Mouse (Mus musculus) cerebellum, adult 11 months (tissue): ENCODE measurements around the gene Cela2a.
A peak's percentile ranks its signal among the peaks of the same experiment; 100 is the strongest.

ENCODE experiments used
- DNase-seq: peaks from one replicate; pipeline ENCODE4 v3.0.0; 2022

Cela2a gene

GRCm38 (mm10) chr4:141857422-141857930 lies 31.5 kb upstream of the Cela2a start:
- DNase-seq = peak; percentile 72

- DNase-seq = no peak
These were observed 27.5 kb upstream of the Cela2a start for GRCm38 (mm10) chr4:141853437-141853836.

GRCm38 (mm10) chr4:141845999-141846398 lies 20.0 kb upstream of the Cela2a start, which contains the start of gene Ctrc:
TSS of gene Ctrc (minus strand) at chr4:141846359.
- DNase-seq = no peak

GRCm38 (mm10) chr4:141834536-141835095 lies 8.7 kb upstream of the Cela2a start:
- no peak for DNase-seq

GRCm38 (mm10) chr4:141833911-141834310 lies 8.0 kb upstream of the Cela2a start:
- DNase-seq = no peak

GRCm38 (mm10) chr4:141831361-141831760 lies 5.4 kb upstream of the Cela2a start:
- no peak for DNase-seq

- DNase-seq = no peak
These were observed 4.4 kb upstream of the Cela2a start for GRCm38 (mm10) chr4:141830381-141830780.

- DNase-seq = no peak
These were observed 2.2 kb upstream of the Cela2a start for GRCm38 (mm10) chr4:141828177-141828576.

GRCm38 (mm10) chr4:141827401-141827800 lies 1.4 kb upstream of the Cela2a start:
- DNase-seq = no peak

- no peak for DNase-seq
These were observed 3.0 kb downstream of the Cela2a start for GRCm38 (mm10) chr4:141822979-141823378.

- DNase-seq = no peak
These were observed 3.9 kb downstream of the Cela2a start for GRCm38 (mm10) chr4:141822089-141822488.

- DNase-seq = no peak
These were observed 4.8 kb downstream of the Cela2a start for GRCm38 (mm10) chr4:141821178-141821577.

GRCm38 (mm10) chr4:141819316-141819715 lies 6.6 kb downstream of the Cela2a start:
- no peak for DNase-seq

- no peak for DNase-seq
These were observed 7.1 kb downstream of the Cela2a start for GRCm38 (mm10) chr4:141818861-141819260.

GRCm38 (mm10) chr4:141817706-141818105 lies 8.3 kb downstream of the Cela2a start:
- DNase-seq = no peak

- DNase-seq = no peak
These were observed 8.9 kb downstream of the Cela2a start for GRCm38 (mm10) chr4:141816776-141817655.

- no peak for DNase-seq
These were observed 9.7 kb downstream of the Cela2a start for GRCm38 (mm10) chr4:141816267-141816666.

- no peak for DNase-seq
These were observed 14.6 kb downstream of the Cela2a start for GRCm38 (mm10) chr4:141811375-141811774.

GRCm38 (mm10) chr4:141810975-141811374 lies 15.0 kb downstream of the Cela2a start:
- no peak for DNase-seq

GRCm38 (mm10) chr4:141809850-141810464 lies 16.0 kb downstream of the Cela2a start:
- no peak for DNase-seq

GRCm38 (mm10) chr4:141805886-141806285 lies 20.1 kb downstream of the Cela2a start:
- DNase-seq = no peak

- no peak for DNase-seq
These were observed 21.9 kb downstream of the Cela2a start for GRCm38 (mm10) chr4:141804105-141804504.

GRCm38 (mm10) chr4:141797545-141797944 lies 28.4 kb downstream of the Cela2a start:
- no peak for DNase-seq

- no peak for DNase-seq
These were observed 29.0 kb downstream of the Cela2a start for GRCm38 (mm10) chr4:141796954-141797353.
